Comparison of ENCODE assay signal across 18 mouse cellular contexts in the genomic region with DNA sequence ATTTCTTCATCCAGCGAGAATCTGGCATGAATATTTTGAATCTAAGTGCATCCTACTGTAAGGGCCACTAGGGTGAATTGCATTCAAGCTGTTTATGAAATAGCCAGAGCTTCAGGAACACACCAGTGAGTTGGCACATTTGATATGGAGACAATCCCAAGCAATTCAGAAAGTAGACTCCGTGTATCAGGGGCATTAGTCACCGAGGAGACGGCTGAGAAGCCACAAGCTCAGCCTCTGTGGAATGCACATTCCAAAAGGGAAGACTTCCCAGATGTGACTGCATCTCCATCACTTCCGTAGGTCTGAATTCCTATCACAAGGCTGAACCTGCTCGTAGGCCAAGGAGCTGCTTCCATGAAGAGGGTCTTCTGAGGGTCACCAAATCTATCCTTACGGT.
"Had no signal": no experiment of that assay in that cellular context is flagged by ENCODE, and none has a peak within 500 bp of the region (broad histone marks: within the 10 kb centered on the region; RNA-seq: fewer than 3 reads in every experiment).

No protein-coding gene starts in this region.

- H3K9ac ChIP-seq: kidney, embryonic 15.5 days; limb, embryonic 13.5 days; liver, embryonic 12.5 days; liver, embryonic 15.5 days; lung, embryonic 15.5 days; midbrain, embryonic 15.5 days had no signal

- H3K27ac ChIP-seq: kidney, embryonic 15.5 days; limb, embryonic 10.5 days; limb, embryonic 13.5 days; liver, embryonic 12.5 days; liver, embryonic 15.5 days; lung, embryonic 15.5 days; midbrain, embryonic 10.5 days; midbrain, embryonic 15.5 days had no signal

- H3K9me3 ChIP-seq: kidney, embryonic 15.5 days; limb, embryonic 10.5 days; limb, embryonic 13.5 days; liver, embryonic 12.5 days; liver, embryonic 15.5 days; lung, embryonic 15.5 days; megakaryocyte, embryonic 14.5 days; midbrain, embryonic 10.5 days; midbrain, embryonic 15.5 days had no signal

- DNase-seq: kidney, adult 2 months; kidney, postnatal 14 days; kidney, postnatal 4 days; liver; lung, adult 18-20 months; lung, postnatal 10 days; lung, postnatal 36 days; thymus, adult 18-20 months; thymus, postnatal 36 days had no signal

- H3K4me2 ChIP-seq: kidney, embryonic 15.5 days; limb, embryonic 13.5 days; liver, embryonic 12.5 days; liver, embryonic 15.5 days; lung, embryonic 15.5 days; midbrain, embryonic 15.5 days had no signal

- H3K4me3 ChIP-seq: kidney, embryonic 15.5 days; limb, embryonic 10.5 days; limb, embryonic 13.5 days; liver, embryonic 12.5 days; liver, embryonic 15.5 days; lung, embryonic 15.5 days; megakaryocyte, embryonic 14.5 days; midbrain, embryonic 10.5 days; midbrain, embryonic 15.5 days had no signal

- ATAC-seq: liver, embryonic 12.5 days; midbrain, embryonic 15.5 days had no signal

- H3K4me1 ChIP-seq: kidney, embryonic 15.5 days; limb, embryonic 10.5 days; limb, embryonic 13.5 days; liver, embryonic 12.5 days; liver, embryonic 15.5 days; lung, embryonic 15.5 days; midbrain, embryonic 10.5 days; midbrain, embryonic 15.5 days had no signal

- H3K36me3 ChIP-seq: kidney, embryonic 15.5 days; limb, embryonic 10.5 days; limb, embryonic 13.5 days; liver, embryonic 12.5 days; liver, embryonic 15.5 days; lung, embryonic 15.5 days; midbrain, embryonic 10.5 days; midbrain, embryonic 15.5 days had no signal

- H3K27me3 ChIP-seq: limb, embryonic 13.5 days; liver, embryonic 15.5 days; midbrain, embryonic 15.5 days had no signal
